ENCODE assay signal across 32 mouse cellular contexts in the genomic region with DNA sequence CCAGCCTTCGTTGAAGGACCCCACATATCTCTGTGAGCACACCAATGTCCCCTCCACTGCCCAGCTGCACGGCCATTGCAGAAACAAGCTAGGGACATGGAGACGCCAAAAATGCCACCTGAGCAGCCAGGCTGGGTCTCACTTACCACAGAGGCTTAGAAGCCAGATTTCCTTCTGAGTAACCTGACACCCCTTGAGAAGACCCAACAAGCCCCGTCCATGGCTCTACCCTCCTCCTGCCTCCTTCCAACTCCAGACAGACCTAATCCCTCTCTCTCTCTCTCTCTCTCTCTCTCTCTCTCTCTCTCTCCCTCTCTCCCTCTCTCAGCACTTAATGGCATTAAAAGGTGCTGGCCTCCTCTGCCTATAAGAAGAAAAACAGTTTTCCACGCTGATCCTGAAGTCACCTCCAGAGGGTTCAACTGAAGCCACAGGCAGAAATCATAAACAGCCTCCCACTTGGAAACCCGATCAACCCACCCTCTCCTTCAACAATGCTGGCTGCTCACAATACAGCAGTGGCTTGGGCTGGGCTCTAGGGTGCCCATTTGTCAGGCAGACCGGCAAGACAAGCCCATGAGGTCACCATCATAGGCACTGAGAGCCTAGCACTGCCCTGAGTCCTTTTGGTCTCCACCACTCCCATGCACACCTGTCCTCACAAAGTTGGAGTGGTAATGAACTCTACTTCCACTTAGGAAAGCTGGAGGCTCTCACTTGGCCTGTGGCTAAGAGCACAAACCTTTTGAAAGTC.
A peak's percentile ranks its signal among the peaks of the same experiment; 100 is the strongest.
DNase-seq lines count a peak whose midpoint lies in the region; ATAC-seq and TF ChIP-seq lines count a peak whose summit lies in the region.
"Had no signal": no experiment of that assay in that cellular context is flagged by ENCODE, and none has a peak within 500 bp of the region (broad histone marks: within the 10 kb centered on the region; RNA-seq: fewer than 3 reads in every experiment).

No protein-coding gene starts in this region.

- intact Hi-C loops in gastrocnemius, adult 2 months (cut with DNase I), result no loop called here
- intact Hi-C loops in gastrocnemius, postnatal 14 days (cut with DNase I; ENCODE audit: low total_unique reads), result no loop called here

- H3K36me3 ChIP-seq in lung, embryonic 14.5 days (ENCODE audit: insufficient read depth), result no peaks in the 10 kb centered on the region
- H3K36me3 ChIP-seq in embryonic facial prominence, embryonic 14.5 days (ENCODE audit: control insufficient read depth, insufficient read depth, low read length), result no peaks in the 10 kb centered on the region
- H3K36me3 ChIP-seq in limb, embryonic 11.5 days (ENCODE audit: control insufficient read depth, insufficient read depth, low read length), result no peaks in the 10 kb centered on the region
- H3K36me3 ChIP-seq: heart, embryonic 10.5 days; heart, embryonic 15.5 days; limb, embryonic 15.5 days; liver, embryonic 13.5 days; midbrain, embryonic 12.5 days; neural tube, embryonic 12.5 days had no signal

- peak; percentile 49; the same call in 1 of the 2 replicates for ATAC-seq in lung, embryonic 14.5 days (ENCODE audit: insufficient read depth)
- ATAC-seq in embryonic facial prominence, embryonic 14.5 days (ENCODE audit: low read depth), result peak; percentile 80; the same call in 1 of the 2 replicates
- peak; percentile 75 for ATAC-seq in limb, embryonic 11.5 days (ENCODE audit: insufficient number of reproducible peaks, low FRiP score, low TSS enrichment, low read depth)
- no peak for ATAC-seq in megakaryocyte progenitor cell, adult 5-6 weeks (replicated peaks; ENCODE audit: poor library complexity)
- ATAC-seq: CD4-positive, CD25-positive, alpha-beta regulatory T cell, adult 4 months; forebrain, postnatal 0 days; hindbrain, embryonic 16.5 days had no signal

- no peaks in the 10 kb centered on the region for H3K27me3 ChIP-seq in lung, embryonic 14.5 days (ENCODE audit: insufficient read depth, low read length)
- no peaks in the 10 kb centered on the region for H3K27me3 ChIP-seq in embryonic facial prominence, embryonic 14.5 days (replicated peaks; ENCODE audit: control insufficient read depth, insufficient read depth, low read length)
- no peaks in the 10 kb centered on the region for H3K27me3 ChIP-seq in limb, embryonic 11.5 days (ENCODE audit: control insufficient read depth, insufficient read depth, low read length)
- H3K27me3 ChIP-seq: heart, embryonic 15.5 days; limb, embryonic 15.5 days; liver, embryonic 13.5 days; midbrain, embryonic 12.5 days; neural tube, embryonic 12.5 days had no signal

- 27% methylated on average over 7 of the region's 7 CpGs for WGBS in lung, embryonic 14.5 days
- WGBS in embryonic facial prominence, embryonic 14.5 days, result 31% methylated on average over 7 of the region's 7 CpGs
- WGBS in limb, embryonic 11.5 days, result 29% methylated on average over 7 of the region's 7 CpGs

- H3K9ac ChIP-seq in lung, embryonic 14.5 days, result no peak overlapping the region
- no peak overlapping the region for H3K9ac ChIP-seq in embryonic facial prominence, embryonic 14.5 days (ENCODE audit: low read depth, low read length)
- no peak overlapping the region for H3K9ac ChIP-seq in limb, embryonic 11.5 days (ENCODE audit: low read length)
- H3K9ac ChIP-seq: forebrain, postnatal 0 days; heart, embryonic 15.5 days; limb, embryonic 15.5 days; liver, embryonic 13.5 days; midbrain, embryonic 12.5 days; neural tube, embryonic 12.5 days had no signal

- H3K4me1 ChIP-seq in lung, embryonic 14.5 days (ENCODE audit: insufficient read depth), result no peaks in the 10 kb centered on the region
- peaks cover 7% of the 10 kb centered on the region; the same call in 1 of the 2 replicates for H3K4me1 ChIP-seq in embryonic facial prominence, embryonic 14.5 days (ENCODE audit: control insufficient read depth, insufficient read depth, low read length)
- H3K4me1 ChIP-seq in limb, embryonic 11.5 days (ENCODE audit: control insufficient read depth, insufficient read depth, low read length), result peaks cover 5% of the 10 kb centered on the region; the same call in 1 of the 2 replicates
- H3K4me1 ChIP-seq: heart, embryonic 15.5 days; liver, embryonic 13.5 days; midbrain, embryonic 12.5 days; neural tube, embryonic 12.5 days had no signal

- no peaks in the 10 kb centered on the region for H3K9me3 ChIP-seq in lung, embryonic 14.5 days (ENCODE audit: low read depth, low read length)
- H3K9me3 ChIP-seq in embryonic facial prominence, embryonic 14.5 days (ENCODE audit: control insufficient read depth, low read length), result no peaks in the 10 kb centered on the region
- no peaks in the 10 kb centered on the region for H3K9me3 ChIP-seq in limb, embryonic 11.5 days (ENCODE audit: control insufficient read depth, low read length)
- H3K9me3 ChIP-seq: heart, embryonic 10.5 days; heart, embryonic 15.5 days; limb, embryonic 15.5 days; liver, embryonic 13.5 days; midbrain, embryonic 12.5 days; neural tube, embryonic 12.5 days had no signal

- peak; percentile 47 for DNase-seq in gastrocnemius, adult 2 months
- no peak for DNase-seq in gastrocnemius, postnatal 14 days
- DNase-seq in lung, embryonic 14.5 days, result no peak
- no peak for DNase-seq in lung, postnatal 36 days
- DNase-seq in embryonic facial prominence, embryonic 14.5 days (ENCODE audit: low spot score), result peak; percentile 59
- DNase-seq in limb, embryonic 11.5 days (ENCODE audit: low spot score), result peak; percentile 30
- no peak for DNase-seq in thymus, postnatal 10 days (ENCODE audit: low spot score in 2 of 2)
- DNase-seq: adrenal gland, postnatal 14 days; cerebellum, adult 11-12 months; cerebellum, adult 9-11 months; forebrain, postnatal 0 days; gastrocnemius, postnatal 25 days; heart, adult 11 months; kidney, postnatal 10 days; layer of hippocampus, adult 9-11 months; liver, embryonic 13.5 days; lung, adult 18-20 months; right cerebral cortex, adult 18-20 months; spleen, adult 18-20 months; thymus, adult 18-20 months; thymus, postnatal 4 days had no signal

- H3K27ac ChIP-seq in gastrocnemius, adult 2 months, result peak overlapping the region; percentile 24; the same call in 1 of the 2 replicates
- peak overlapping the region; percentile 42; the same call in 1 of the 2 replicates for H3K27ac ChIP-seq in lung, embryonic 14.5 days (ENCODE audit: low read depth)
- H3K27ac ChIP-seq in embryonic facial prominence, embryonic 14.5 days (replicated peaks; ENCODE audit: low read depth, low read length), result no peak overlapping the region
- no peak overlapping the region for H3K27ac ChIP-seq in limb, embryonic 11.5 days (replicated peaks; ENCODE audit: low read depth, low read length)
- H3K27ac ChIP-seq: heart, embryonic 10.5 days; heart, embryonic 15.5 days; limb, embryonic 15.5 days; liver, embryonic 13.5 days; midbrain, embryonic 12.5 days; neural tube, embryonic 12.5 days; stomach, postnatal 0 days had no signal

- no peak for TF ChIP-seq CTCF in gastrocnemius, adult 2 months (IDR thresholded peaks at IDR 0.05)
- no peak for TF ChIP-seq CTCF in lung, embryonic 14.5 days (IDR thresholded peaks at IDR 0.05; ENCODE audit: low read depth)

- H3K4me3 ChIP-seq in gastrocnemius, adult 2 months, result no peak overlapping the region
- H3K4me3 ChIP-seq in lung, embryonic 14.5 days (ENCODE audit: low read depth, low read length), result no peak overlapping the region
- H3K4me3 ChIP-seq in embryonic facial prominence, embryonic 14.5 days (ENCODE audit: low read depth, low read length), result no peak overlapping the region
- H3K4me3 ChIP-seq in limb, embryonic 11.5 days (ENCODE audit: low read depth, low read length), result no peak overlapping the region
- H3K4me3 ChIP-seq: erythroblast, embryonic 14.5 days; heart, embryonic 10.5 days; heart, embryonic 15.5 days; limb, embryonic 15.5 days; liver, embryonic 13.5 days; midbrain, embryonic 12.5 days; myocyte; neural tube, embryonic 12.5 days had no signal

- no peak overlapping the region for H3K4me2 ChIP-seq in lung, embryonic 14.5 days
- H3K4me2 ChIP-seq in embryonic facial prominence, embryonic 14.5 days (ENCODE audit: low read depth, low read length), result no peak overlapping the region
- H3K4me2 ChIP-seq in limb, embryonic 11.5 days (ENCODE audit: low read depth, severe bottlenecking), result no peak overlapping the region
- H3K4me2 ChIP-seq: heart, embryonic 15.5 days; limb, embryonic 15.5 days; liver, embryonic 13.5 days; midbrain, embryonic 12.5 days; neural tube, embryonic 12.5 days had no signal

Comparison
In these comparisons a context has a peak if more than half of its experiments do, and no peak if none do; other contexts are left out.
1. DNase-seq: peak in gastrocnemius, adult 2 months (single experiment), embryonic facial prominence, embryonic 14.5 days (single experiment) and limb, embryonic 11.5 days (single experiment); none in gastrocnemius, postnatal 14 days (single experiment), lung, embryonic 14.5 days (single experiment), lung, postnatal 36 days (single experiment) and thymus, postnatal 10 days (0 of 2).
2. H3K27ac ChIP-seq: peak in gastrocnemius, adult 2 months (single experiment) and lung, embryonic 14.5 days (single experiment); none in embryonic facial prominence, embryonic 14.5 days (single experiment) and limb, embryonic 11.5 days (single experiment).